Mouse (Mus musculus): ENCODE results near the gene Hspa2. TPM values are rescaled to one million over a fixed set of nuclear protein-coding genes. Genes with fewer than 3 reads are reported as not detected.

Gene Hspa2
- polyA plus RNA-seq, 2 experiments: 1.3 to 1.9 TPM

- peak overlapping the region; percentile 22; the same call in 1 of the 2 replicates for H3K4me2 ChIP-seq (ENCODE audit: low read depth)
- H3K9me3 ChIP-seq (ENCODE audit: control insufficient read depth, low read length): no peaks in the 10 kb centered on the region
- peaks cover 45 to 59% of the 10 kb centered on the region in 2 experiments for H3K4me1 ChIP-seq (replicated peaks; ENCODE audit: control insufficient read depth in 2 of 2, insufficient read depth in 2 of 2, low read length in 1 of 2)
- no peak overlapping the region for H3K4me3 ChIP-seq (ENCODE audit: insufficient read depth in 1 of 2, low read depth in 2 of 2, low read length in 2 of 2)
- H3K27me3 ChIP-seq (ENCODE audit: control insufficient read depth, insufficient read depth, low read length): no peaks in the 10 kb centered on the region
- ATAC-seq (ENCODE audit: insufficient read depth) (no peak), DNase-seq (ENCODE audit: low read depth in 3 of 3, low spot score in 3 of 3) (no peak)
- 89% methylated on average over 6 of the region's 6 CpGs for WGBS (ENCODE audit: insufficient replicate concordance)
- no peak overlapping the region for H3K27ac ChIP-seq
- TF ChIP-seq CTCF (IDR thresholded peaks at IDR 0.05; ENCODE audit: low read depth): no peak
- TF ChIP-seq EP300 (IDR thresholded peaks at IDR 0.05; ENCODE audit: low read depth): no peak
- H3K36me3 ChIP-seq (replicated peaks; ENCODE audit: control insufficient read depth, insufficient read depth, low read depth): no peaks in the 10 kb centered on the region; the same call in 1 of the 2 replicates
- no peak overlapping the region for H3K9ac ChIP-seq (replicated peaks)
These were observed 26.9 kb upstream of the Hspa2 start for GRCm38 (mm10) chr12:76377059-76377458.

- ATAC-seq (ENCODE audit: insufficient read depth) (no peak), DNase-seq (ENCODE audit: low read depth in 3 of 3, low spot score in 3 of 3) (no peak)
- 86% methylated on average over 3 of the region's 3 CpGs for WGBS (ENCODE audit: insufficient replicate concordance)
- TF ChIP-seq CTCF (IDR thresholded peaks at IDR 0.05; ENCODE audit: low read depth) (no peak), EP300 (IDR thresholded peaks at IDR 0.05; ENCODE audit: low read depth) (no peak)
- Histone ChIP-seq H3K36me3 (replicated peaks; ENCODE audit: control insufficient read depth, insufficient read depth, low read depth) (no peaks in the 10 kb centered on the region; the same call in 1 of the 2 replicates), H3K27me3 (ENCODE audit: control insufficient read depth, insufficient read depth, low read length) (no peaks in the 10 kb centered on the region), H3K4me1 (replicated peaks; ENCODE audit: control insufficient read depth in 2 of 2, insufficient read depth in 2 of 2, low read length in 1 of 2) (peaks cover 38 to 52% of the 10 kb centered on the region in 2 experiments), H3K27ac (no peak overlapping the region), H3K9ac (replicated peaks) (no peak overlapping the region), H3K4me2 (ENCODE audit: low read depth) (no peak overlapping the region), H3K4me3 (ENCODE audit: insufficient read depth in 1 of 2, low read depth in 2 of 2, low read length in 2 of 2) (no peak overlapping the region), H3K9me3 (ENCODE audit: control insufficient read depth, low read length) (no peaks in the 10 kb centered on the region)
These were observed 26.2 kb upstream of the Hspa2 start for GRCm38 (mm10) chr12:76377726-76378125.

- Histone ChIP-seq H3K9me3 (ENCODE audit: control insufficient read depth, low read length) (no peaks in the 10 kb centered on the region), H3K4me1 (replicated peaks; ENCODE audit: control insufficient read depth in 2 of 2, insufficient read depth in 2 of 2, low read length in 1 of 2) (peaks cover 35 to 47% of the 10 kb centered on the region in 2 experiments), H3K27ac (no peak overlapping the region), H3K9ac (replicated peaks) (no peak overlapping the region), H3K4me2 (ENCODE audit: low read depth) (no peak overlapping the region), H3K4me3 (ENCODE audit: insufficient read depth in 1 of 2, low read depth in 2 of 2, low read length in 2 of 2) (no peak overlapping the region), H3K36me3 (replicated peaks; ENCODE audit: control insufficient read depth, insufficient read depth, low read depth) (no peaks in the 10 kb centered on the region; the same call in 1 of the 2 replicates), H3K27me3 (ENCODE audit: control insufficient read depth, insufficient read depth, low read length) (no peaks in the 10 kb centered on the region)
- TF ChIP-seq CTCF (IDR thresholded peaks at IDR 0.05; ENCODE audit: low read depth): no peak
- no peak for TF ChIP-seq EP300 (IDR thresholded peaks at IDR 0.05; ENCODE audit: low read depth)
- no peak for ATAC-seq (ENCODE audit: insufficient read depth)
- DNase-seq (ENCODE audit: low read depth in 3 of 3, low spot score in 3 of 3): no peak
- 75% methylated on average over 5 of the region's 5 CpGs for WGBS (ENCODE audit: insufficient replicate concordance)
These were observed 25.4 kb upstream of the Hspa2 start for GRCm38 (mm10) chr12:76378556-76378955.

- H3K4me2 ChIP-seq (ENCODE audit: low read depth): no peak overlapping the region
- ATAC-seq (ENCODE audit: insufficient read depth) (no peak), DNase-seq (ENCODE audit: low read depth in 3 of 3, low spot score in 3 of 3) (no peak)
- H3K4me1 ChIP-seq (replicated peaks; ENCODE audit: control insufficient read depth in 2 of 2, insufficient read depth in 2 of 2, low read length in 1 of 2): peaks cover 26 to 36% of the 10 kb centered on the region in 2 experiments
- H3K4me3 ChIP-seq (ENCODE audit: insufficient read depth in 1 of 2, low read depth in 2 of 2, low read length in 2 of 2): no peak overlapping the region
- no peaks in the 10 kb centered on the region; the same call in none of the 2 replicates for H3K36me3 ChIP-seq (replicated peaks; ENCODE audit: control insufficient read depth, insufficient read depth, low read depth)
- WGBS (ENCODE audit: insufficient replicate concordance): 51% methylated on average over 7 of the region's 7 CpGs
- no peak overlapping the region for H3K27ac ChIP-seq
- TF ChIP-seq CTCF (IDR thresholded peaks at IDR 0.05; ENCODE audit: low read depth) (no peak), EP300 (IDR thresholded peaks at IDR 0.05; ENCODE audit: low read depth) (no peak)
- H3K9me3 ChIP-seq (ENCODE audit: control insufficient read depth, low read length): no peaks in the 10 kb centered on the region
- H3K27me3 ChIP-seq (ENCODE audit: control insufficient read depth, insufficient read depth, low read length): no peaks in the 10 kb centered on the region
- no peak overlapping the region for H3K9ac ChIP-seq (replicated peaks)
These were observed 23.8 kb upstream of the Hspa2 start for GRCm38 (mm10) chr12:76380151-76380550.

GRCm38 (mm10) chr12:76385342-76385741, 18.6 kb upstream of the Hspa2 start:
- H3K36me3 ChIP-seq (replicated peaks; ENCODE audit: control insufficient read depth, insufficient read depth, low read depth): peaks cover 24% of the 10 kb centered on the region
- no peak overlapping the region for H3K4me2 ChIP-seq (ENCODE audit: low read depth)
- no peak for DNase-seq (ENCODE audit: low read depth in 3 of 3, low spot score in 3 of 3)
- WGBS (ENCODE audit: insufficient replicate concordance): 89% methylated on average over 8 of the region's 8 CpGs
- TF ChIP-seq CTCF (IDR thresholded peaks at IDR 0.05; ENCODE audit: low read depth) (no peak), EP300 (IDR thresholded peaks at IDR 0.05; ENCODE audit: low read depth) (no peak)
- H3K4me3 ChIP-seq (ENCODE audit: insufficient read depth in 1 of 2, low read depth in 2 of 2, low read length in 2 of 2): no peak overlapping the region
- ATAC-seq (ENCODE audit: insufficient read depth): no peak
- H3K9ac ChIP-seq (replicated peaks): no peak overlapping the region
- no peaks in the 10 kb centered on the region for H3K9me3 ChIP-seq (ENCODE audit: control insufficient read depth, low read length)
- no peak overlapping the region for H3K27ac ChIP-seq
- H3K4me1 ChIP-seq (replicated peaks; ENCODE audit: control insufficient read depth in 2 of 2, insufficient read depth in 2 of 2, low read length in 1 of 2): peaks cover 0 to 3% of the 10 kb centered on the region in 2 experiments; a peak in 2 of 4 replicates
- H3K27me3 ChIP-seq (ENCODE audit: control insufficient read depth, insufficient read depth, low read length): no peaks in the 10 kb centered on the region
